In genomic region chr4:34614630-34615094, GRCm38 (mm10) we compare ENCODE assay signal across 8 mouse cellular contexts. TPM values are rescaled to one million over a fixed set of nuclear protein-coding genes. Genes with fewer than 3 reads are reported as not detected.
DNase-seq lines count a peak whose midpoint lies in the region; ATAC-seq and TF ChIP-seq lines count a peak whose summit lies in the region.

TSS of gene Orc3 (minus strand) at chr4:34614944.
TSS of gene Rars2 (plus strand) at chr4:34614957.

- H3K27ac ChIP-seq in ES-Bruce4 (ENCODE audit: insufficient read depth, low read length): no peak within 1 kb of the TSS
- peak within 1 kb of the TSS; percentile 87 for H3K27ac ChIP-seq in forebrain, embryonic 14.5 days (ENCODE audit: low read depth, low read length)
- peak within 1 kb of the TSS; percentile 90 for H3K27ac ChIP-seq in neural tube, embryonic 15.5 days (replicated peaks)

- ATAC-seq in cerebellum, adult (ENCODE audit: insufficient number of reproducible peaks, low FRiP score, low TSS enrichment): peak; percentile 99
- ATAC-seq in forebrain, embryonic 14.5 days: peak; percentile 99
- peak; percentile 99 for ATAC-seq in neural tube, embryonic 15.5 days (ENCODE audit: low FRiP score)

- DNase-seq in forebrain, embryonic 14.5 days (ENCODE audit: low spot score): peak; percentile 92
- DNase-seq in heart, postnatal 14 days: peak; percentile 92 to 95
- DNase-seq in layer of hippocampus, adult 11-12 months (ENCODE audit: low spot score): peak; percentile 91
- peak; percentile 92 to 93 for DNase-seq in lung, adult 18-20 months
- DNase-seq in testis, postnatal 14 days (ENCODE audit: low spot score): peak; percentile 91

- no peaks in the 10 kb centered on the region for H3K9me3 ChIP-seq in ES-Bruce4 (replicated peaks; ENCODE audit: control insufficient read depth, insufficient read depth, low read length, poor library complexity, severe bottlenecking)
- no peaks in the 10 kb centered on the region for H3K9me3 ChIP-seq in forebrain, embryonic 14.5 days (replicated peaks; ENCODE audit: control insufficient read depth, low read length)
- H3K9me3 ChIP-seq in neural tube, embryonic 15.5 days (replicated peaks): no peaks in the 10 kb centered on the region

- H3K4me2 ChIP-seq in forebrain, embryonic 14.5 days (ENCODE audit: low read length): peak within 1 kb of the TSS; percentile 95
- H3K4me2 ChIP-seq in neural tube, embryonic 15.5 days: peak within 1 kb of the TSS; percentile 88

- no peaks in the 10 kb centered on the region for H3K4me1 ChIP-seq in ES-Bruce4 (ENCODE audit: control insufficient read depth, insufficient read depth, low read length)
- H3K4me1 ChIP-seq in forebrain, embryonic 14.5 days (ENCODE audit: control insufficient read depth, insufficient read depth, low read length): peaks cover 15% of the 10 kb centered on the region
- peaks cover 28% of the 10 kb centered on the region for H3K4me1 ChIP-seq in neural tube, embryonic 15.5 days

- TF ChIP-seq CTCF in ES-Bruce4 (IDR thresholded peaks at IDR 0.05; ENCODE audit: low read depth, low read length): no peak

- TF ChIP-seq EP300 in ES-Bruce4 (IDR thresholded peaks at IDR 0.05; ENCODE audit: insufficient read depth, low read depth, low read length): no peak; the same call in 1 of the 2 replicates

- no peak for TF ChIP-seq POLR2A in ES-Bruce4 (IDR thresholded peaks at IDR 0.05; ENCODE audit: insufficient read depth, low read length)

- no peaks in the 10 kb centered on the region for H3K27me3 ChIP-seq in ES-Bruce4 (ENCODE audit: control insufficient read depth, insufficient read depth, low read length, poor library complexity, severe bottlenecking)
- no peaks in the 10 kb centered on the region for H3K27me3 ChIP-seq in forebrain, embryonic 14.5 days (replicated peaks; ENCODE audit: control insufficient read depth, insufficient read depth, low read length)
- no peaks in the 10 kb centered on the region for H3K27me3 ChIP-seq in neural tube, embryonic 15.5 days (replicated peaks)

- intact Hi-C loops in heart, postnatal 14 days (cut with DNase I): loop anchor here (10.0 kb wide), 1 partner anchor 1220 kb away; no protein-coding TSS in a partner anchor

- under 1% methylated on average over 42 of the region's 42 CpGs for WGBS in forebrain, embryonic 14.5 days
- WGBS in neural tube, embryonic 15.5 days: under 1% methylated on average over 42 of the region's 42 CpGs

- peak within 1 kb of the TSS; percentile 98 for H3K4me3 ChIP-seq in ES-Bruce4 (ENCODE audit: low read depth, low read length)
- peak within 1 kb of the TSS; percentile 58 for H3K4me3 ChIP-seq in forebrain, embryonic 14.5 days (ENCODE audit: low read depth, low read length)
- peak within 1 kb of the TSS; percentile 84 for H3K4me3 ChIP-seq in neural tube, embryonic 15.5 days (replicated peaks)

- H3K9ac ChIP-seq in ES-Bruce4 (ENCODE audit: low read depth, poor library complexity, severe bottlenecking): peak within 1 kb of the TSS; percentile 80
- peak within 1 kb of the TSS; percentile 83 for H3K9ac ChIP-seq in forebrain, embryonic 14.5 days (ENCODE audit: low read length)
- H3K9ac ChIP-seq in neural tube, embryonic 15.5 days (replicated peaks): peak within 1 kb of the TSS; percentile 89

- H3K36me3 ChIP-seq in ES-Bruce4 (ENCODE audit: control insufficient read depth, insufficient read depth, low read length, poor library complexity, severe bottlenecking): peaks cover 5% of the 10 kb centered on the region
- peaks cover 5% of the 10 kb centered on the region for H3K36me3 ChIP-seq in forebrain, embryonic 14.5 days (ENCODE audit: control insufficient read depth, insufficient read depth, low read length)
- H3K36me3 ChIP-seq in neural tube, embryonic 15.5 days: peaks cover 2% of the 10 kb centered on the region

RNA-seq across cellular contexts. Expression of gene Orc3, which starts in this region (rescaled TPM):
- 131 and 138 TPM in 2 replicates for polyA plus RNA-seq in ES-Bruce4 (2011; ENCODE audit: insufficient read depth, insufficient read length, low read depth, missing spikeins)
- 103 and 115 TPM in 2 replicates for polyA plus RNA-seq in forebrain, embryonic 14.5 days (2014; fragmentation: Nextera tagmentation; extraction: Ambion mirVana)
- total RNA-seq in heart, postnatal 14 days (2021): 10 to 100 TPM; 38.4 to 39.7 TPM
- polyA plus RNA-seq in neural tube, embryonic 15.5 days (2015; fragmentation: Nextera tagmentation; extraction: Ambion mirVana): 70.9 and 75.0 TPM in 2 replicates

RNA-seq across cellular contexts. Expression of gene Rars2, which starts in this region (rescaled TPM):
- polyA plus RNA-seq in ES-Bruce4 (2011; ENCODE audit: insufficient read depth, insufficient read length, low read depth, missing spikeins): 61.7 and 71.0 TPM in 2 replicates
- 54.2 and 54.4 TPM in 2 replicates for polyA plus RNA-seq in forebrain, embryonic 14.5 days (2014; fragmentation: Nextera tagmentation; extraction: Ambion mirVana)
- total RNA-seq in heart, postnatal 14 days (2021): 10 to 100 TPM; 30.9 to 31.1 TPM
- 51.0 and 55.4 TPM in 2 replicates for polyA plus RNA-seq in neural tube, embryonic 15.5 days (2015; fragmentation: Nextera tagmentation; extraction: Ambion mirVana)
